Mouse (Mus musculus): ENCODE measurements around the gene Nicn1.

- TF ChIP-seq CTCF (IDR thresholded peaks at IDR 0.05; ENCODE audit: extremely low read depth, insufficient read depth, low read length): no peak
- no peak for TF ChIP-seq POLR2A (IDR thresholded peaks at IDR 0.05; ENCODE audit: extremely low read depth, insufficient read depth, low read length)
Observed at GRCm38 (mm10) chr9:108280071-108280828, 10.0 kb upstream of the Nicn1 start.
